Mouse (Mus musculus) naive thymus-derived CD4-positive, alpha-beta T cell, adult 2 months (primary cell): ENCODE results near the gene Rpp25.

Experiments
- DNase-seq: peaks from one replicate; pipeline ENCODE4 v3.0.0-alpha.2; 2011; ENCODE audit warnings: low read depth

The Rpp25 gene

GRCm38 (mm10) chr9:57521056-57521911, 17.5 kb downstream of the Rpp25 start, which contains the start of gene Cox5a:
Cox5a (plus strand) TSS chr9:57521274.
- peak; percentile 91 for DNase-seq

- no peak for DNase-seq
These were observed 18.5 kb downstream of the Rpp25 start for GRCm38 (mm10) chr9:57522114-57522860.

- DNase-seq = no peak
These were observed 19.0 kb downstream of the Rpp25 start for GRCm38 (mm10) chr9:57522861-57523246.

- DNase-seq = peak; percentile 85
These were observed 19.9 kb downstream of the Rpp25 start for GRCm38 (mm10) chr9:57523754-57524153.

- DNase-seq = no peak
These were observed 20.6 kb downstream of the Rpp25 start for GRCm38 (mm10) chr9:57524439-57524838.

GRCm38 (mm10) chr9:57525516-57525915, 21.7 kb downstream of the Rpp25 start:
- no peak for DNase-seq

- DNase-seq = no peak
These were observed 22.6 kb downstream of the Rpp25 start for GRCm38 (mm10) chr9:57526435-57526834.

- DNase-seq = no peak
These were observed 28.1 kb downstream of the Rpp25 start for GRCm38 (mm10) chr9:57531946-57532345.

GRCm38 (mm10) chr9:57536362-57536761, 32.5 kb downstream of the Rpp25 start:
- DNase-seq = no peak

- peak; percentile 88 for DNase-seq
These were observed 33.4 kb downstream of the Rpp25 start, which contains the start of gene Fam219b for GRCm38 (mm10) chr9:57537044-57537727. Fam219b (plus strand) TSS chr9:57537528.

GRCm38 (mm10) chr9:57537728-57538181, 33.9 kb downstream of the Rpp25 start:
- DNase-seq = no peak

- DNase-seq = no peak
These were observed 35.7 kb downstream of the Rpp25 start for GRCm38 (mm10) chr9:57539550-57539949.

- DNase-seq = peak; percentile 78
These were observed 37.5 kb downstream of the Rpp25 start for GRCm38 (mm10) chr9:57541312-57541711.

- no peak for DNase-seq
These were observed 40.1 kb downstream of the Rpp25 start for GRCm38 (mm10) chr9:57543951-57544350.

GRCm38 (mm10) chr9:57547287-57547686, 43.5 kb downstream of the Rpp25 start:
- DNase-seq = no peak

GRCm38 (mm10) chr9:57547869-57548268, 44.0 kb downstream of the Rpp25 start:
- DNase-seq = no peak

- DNase-seq = no peak
These were observed 45.4 kb downstream of the Rpp25 start for GRCm38 (mm10) chr9:57549186-57549585.

GRCm38 (mm10) chr9:57550126-57550862, 46.5 kb downstream of the Rpp25 start:
- DNase-seq = no peak

- peak; percentile 46 for DNase-seq
These were observed 48.5 kb downstream of the Rpp25 start, which contains the start of gene Mpi for GRCm38 (mm10) chr9:57552139-57552887. Mpi (minus strand) TSS chr9:57552763.

- no peak for DNase-seq
These were observed 49.3 kb downstream of the Rpp25 start for GRCm38 (mm10) chr9:57553119-57553518.

- no peak for DNase-seq
These were observed 50.9 kb downstream of the Rpp25 start for GRCm38 (mm10) chr9:57554753-57555152.
